Mouse (Mus musculus): ENCODE results near the gene Gm8267.
"Not testable (repeated sequence)": the region's sequence is repeated elsewhere in the genome, so short reads cannot be mapped to it uniquely, and the experiment has no call there.

Gene Gm8267

GRCm38 (mm10) chr14:44750240-44750639, at the start of gene Gm8267:
Gene Gm8267, minus strand, starts transcription at chr14:44750340.
- no peak for DNase-seq (ENCODE audit: low read depth in 1 of 2, low spot score in 2 of 2)

GRCm38 (mm10) chr14:44789537-44790382, 39.6 kb upstream of the Gm8267 start:
- DNase-seq (ENCODE audit: low read depth in 1 of 2, low spot score in 2 of 2), result not testable (repeated sequence)

GRCm38 (mm10) chr14:44742789-44743188, 7.4 kb downstream of the Gm8267 start:
- not testable (repeated sequence) for DNase-seq (ENCODE audit: low read depth in 1 of 2, low spot score in 2 of 2)

GRCm38 (mm10) chr14:44730711-44731110, 19.4 kb downstream of the Gm8267 start:
- DNase-seq (ENCODE audit: low read depth in 1 of 2, low spot score in 2 of 2), result not testable (repeated sequence)

GRCm38 (mm10) chr14:44706356-44706755, 43.8 kb downstream of the Gm8267 start, which contains the start of gene Gm8257:
Gene Gm8257, minus strand, starts transcription at chr14:44706456.
- DNase-seq (ENCODE audit: low read depth in 1 of 2, low spot score in 2 of 2), result not testable (repeated sequence)

Data from monocyte, adult 2 months (primary cell).